Mouse (Mus musculus): ENCODE data around the gene Mbd3.

GRCm38 (mm10) chr10:80357336-80357735, 42.0 kb downstream of the Mbd3 start:
- TF ChIP-seq CTCF (IDR thresholded peaks at IDR 0.05; ENCODE audit: low read depth) (no peak), EP300 (optimal IDR thresholded peaks at IDR 0.05) (no peak)

Measured in stomach, postnatal 0 days (tissue).